Mouse (Mus musculus) CH12.LX (cell line): ENCODE data around the gene Capn2. TPM values are rescaled to one million over a fixed set of nuclear protein-coding genes. Genes with fewer than 3 reads are reported as not detected.

Experiments used
- DNase-seq: peaks from one replicate; pipeline ENCODE4 v3.0.0-alpha.2; 2013; ENCODE audit errors: extremely low read depth
- H3K27ac ChIP-seq: 2 replicates; pipeline ENCODE4 v1.5.1; 2012; ENCODE audit warnings: low read depth, mild to moderate bottlenecking, control low read depth, moderate library complexity; ENCODE audit not compliant: insufficient read depth
- H3K27me3 ChIP-seq: replicated peaks from 2 replicates; pipeline ENCODE3; 2012; ENCODE audit warnings: inconsistent platforms
- H3K36me3 ChIP-seq, 2 experiments: replicated peaks in 1 of 2; 2 replicates each; pipeline versions ENCODE3 to v1.6.1; 2012; ENCODE audit warnings: inconsistent platforms in 1 of 2, low read length in 1 of 2, mild to moderate bottlenecking in 1 of 2, mixed read lengths in 1 of 2, moderate library complexity in 1 of 2; ENCODE audit not compliant: control insufficient read depth in 1 of 2, insufficient read depth in 1 of 2
- H3K4me1 ChIP-seq, 2 experiments: 2 replicates each; pipeline ENCODE4 v1.6.1; 2012; ENCODE audit warnings: inconsistent platforms in 1 of 2, moderate library complexity in 1 of 2; ENCODE audit not compliant: insufficient read depth in 2 of 2, control insufficient read depth in 1 of 2
- H3K4me2 ChIP-seq: 2 replicates; pipeline ENCODE4 v1.6.1; 2012; ENCODE audit warnings: low read depth, mild to moderate bottlenecking, control low read depth; ENCODE audit not compliant: poor library complexity, insufficient read depth, severe bottlenecking
- H3K4me3 ChIP-seq, 3 experiments: fragments of 150-350 bp in 1 of 3; sonication (generic) in 1 of 3; replicated peaks in 1 of 3; 2 replicates each; pipeline versions ENCODE3 to v1.5.1; 2011 to 2012; ENCODE audit warnings: low read depth in 2 of 3, low read length in 2 of 3, mild to moderate bottlenecking in 2 of 3, moderate library complexity in 2 of 3, control low read depth in 1 of 3, improper control_type of control experiment in 1 of 3, inconsistent platforms in 1 of 3, mixed read lengths in 1 of 3; ENCODE audit not compliant: poor library complexity in 1 of 3
- H3K79me2 ChIP-seq: replicated peaks from 2 replicates; pipeline ENCODE4 v1.6.1; 2012; ENCODE audit warnings: mild to moderate bottlenecking, moderate library complexity; ENCODE audit not compliant: control insufficient read depth, poor library complexity, insufficient read depth, severe bottlenecking; ENCODE audit errors: extremely low read depth
- H3K9ac ChIP-seq: 2 replicates; pipeline ENCODE4 v1.6.1; 2012; ENCODE audit warnings: low read depth, mild to moderate bottlenecking, control low read depth, moderate library complexity; ENCODE audit not compliant: insufficient read depth
- H3K9me3 ChIP-seq: replicated peaks from 2 replicates; pipeline ENCODE3; 2012; ENCODE audit warnings: low read length, inconsistent platforms, mixed read lengths
- CHD1 ChIP-seq: IDR thresholded peaks from 2 replicates; pipeline ENCODE4 v1.6.1; 2012; ENCODE audit warnings: low read depth, low read length, improper control_type of control experiment, inconsistent platforms
- CTCF ChIP-seq, 2 experiments: IDR thresholded peaks in 1 of 2; conservative IDR thresholded peaks in 1 of 2; 2 replicates each; pipeline ENCODE4 v1.5.1; 2011 to 2012; ENCODE audit warnings: low read depth in 2 of 2, low read length in 2 of 2, improper control_type of control experiment in 1 of 2, inconsistent platforms in 1 of 2, mild to moderate bottlenecking in 1 of 2, moderate library complexity in 1 of 2
- GABPA ChIP-seq: IDR thresholded peaks from 2 replicates; pipeline ENCODE4 v1.6.1; 2012; ENCODE audit warnings: low read depth, low read length, improper control_type of control experiment, inconsistent platforms; ENCODE audit not compliant: insufficient replicate concordance
- HCFC1 ChIP-seq: IDR thresholded peaks from 2 replicates; pipeline ENCODE4 v1.6.1; 2012; ENCODE audit warnings: low read depth, mild to moderate bottlenecking, inconsistent platforms, low read length, improper control_type of control experiment
- JUN ChIP-seq: IDR thresholded peaks from 2 replicates; pipeline ENCODE4 v1.6.1; 2011; ENCODE audit warnings: low read depth, mild to moderate bottlenecking, low read length, improper control_type of control experiment, moderate library complexity; ENCODE audit not compliant: insufficient read depth
- JUND ChIP-seq: conservative IDR thresholded peaks from 2 replicates; pipeline ENCODE4 v1.6.1; 2011; ENCODE audit warnings: low read depth, low read length, improper control_type of control experiment
- KAT2A ChIP-seq: IDR thresholded peaks from 2 replicates; pipeline ENCODE4 v1.6.1; 2012; ENCODE audit warnings: low read length, improper control_type of control experiment, inconsistent platforms; ENCODE audit not compliant: insufficient replicate concordance
- MAFK ChIP-seq: IDR thresholded peaks from 2 replicates; pipeline ENCODE4 v1.6.1; 2011; ENCODE audit warnings: low read length, improper control_type of control experiment; ENCODE audit not compliant: insufficient replicate concordance
- MAX ChIP-seq: IDR thresholded peaks from 2 replicates; pipeline ENCODE4 v1.6.1; 2011; ENCODE audit warnings: low read length, improper control_type of control experiment
- MAZ ChIP-seq: IDR thresholded peaks from 2 replicates; pipeline ENCODE4 v1.6.1; 2012; ENCODE audit warnings: low read depth, mild to moderate bottlenecking, inconsistent platforms, low read length, improper control_type of control experiment, moderate library complexity
- MXI1 ChIP-seq: IDR thresholded peaks from 2 replicates; pipeline ENCODE4 v1.6.1; 2011; ENCODE audit warnings: mild to moderate bottlenecking, low read depth, low read length, improper control_type of control experiment
- NRF1 ChIP-seq: IDR thresholded peaks from 2 replicates; pipeline ENCODE4 v1.6.1; 2014; ENCODE audit warnings: low read depth, mild to moderate bottlenecking, inconsistent platforms, low read length, improper control_type of control experiment, moderate library complexity
- POLR2A ChIP-seq: IDR thresholded peaks from 2 replicates; pipeline ENCODE4 v1.6.1; 2011; ENCODE audit warnings: low read depth, mild to moderate bottlenecking, improper control_type of control experiment, low read length
- RAD21 ChIP-seq: IDR thresholded peaks from 2 replicates; pipeline ENCODE4 v1.6.1; 2011; ENCODE audit warnings: low read depth, mild to moderate bottlenecking, low read length, improper control_type of control experiment, moderate library complexity
- SIN3A ChIP-seq: IDR thresholded peaks from 2 replicates; pipeline ENCODE4 v1.6.1; 2012; ENCODE audit warnings: low read length, improper control_type of control experiment, inconsistent platforms
- TCF12 ChIP-seq: IDR thresholded peaks from 2 replicates; pipeline ENCODE4 v1.6.1; 2014; ENCODE audit warnings: low read depth, mild to moderate bottlenecking, inconsistent platforms, low read length, improper control_type of control experiment
- USF1 ChIP-seq: IDR thresholded peaks from 2 replicates; pipeline ENCODE4 v1.6.1; 2014; ENCODE audit warnings: low read depth, mild to moderate bottlenecking, inconsistent platforms, low read length, improper control_type of control experiment
- USF2 ChIP-seq: conservative IDR thresholded peaks from 2 replicates; pipeline ENCODE4 v1.6.1; 2011; ENCODE audit warnings: low read depth, low read length, improper control_type of control experiment
- ZKSCAN1 ChIP-seq: IDR thresholded peaks from 2 replicates; pipeline ENCODE4 v1.6.1; 2012; ENCODE audit warnings: low read depth, inconsistent platforms, low read length, improper control_type of control experiment, borderline replicate concordance
- ZMIZ1 ChIP-seq: IDR thresholded peaks from 2 replicates; pipeline ENCODE4 v1.6.1; 2012; ENCODE audit warnings: low read depth, mild to moderate bottlenecking, inconsistent platforms, low read length, improper control_type of control experiment
- ZNF384 ChIP-seq: IDR thresholded peaks from 2 replicates; pipeline ENCODE4 v1.6.1; 2012; ENCODE audit warnings: low read depth, low read length, improper control_type of control experiment, inconsistent platforms
- dilution Hi-C: fragments of 300-500 bp; cut with MboI; formaldehyde crosslinking; loops from 2 replicates; pipeline ENCODE4 v1.14.3; 2020; ENCODE audit warnings: low sequenced_read_pairs; ENCODE audit not compliant: extremely low pct_unique_long_range_greater_than_20kb, extremely low pct_ligation_motif_present
- in situ Hi-C: fragments of 300-500 bp; cut with MboI; formaldehyde crosslinking; loops from 3 replicates; pipeline ENCODE4 v1.14.3; 2019; ENCODE audit warnings: low sequenced_read_pairs, low pct_ligation_motif_present, low pct_unique_long_range_greater_than_20kb, mixed read lengths
- polyA plus RNA-seq: library from polyadenylated mRNA; unstranded; fragments of >175 nt; gene quantifications from 2 replicates; pipeline ENCODE4 v1.2.1, GENCODE M21; 2012; ENCODE audit warnings: low read depth; ENCODE audit not compliant: insufficient read length
- total RNA-seq, 2 experiments: library from RNA; depleted of rRNA; stranded (reverse); fragments of 300-350 nt in 1 of 2; fragments of >200 nt in 1 of 2; gene quantifications; 2 replicates each; pipeline ENCODE4 v1.2.3; 2012 to 2014

The Capn2 gene
- total and polyA plus RNA-seq, 3 experiments: 10.9 to 28.1 (median 15.0) TPM

GRCm38 (mm10) chr1:182520091-182520937, 2.9 kb upstream of the Capn2 start (continued):
- TF ChIP-seq MAX (no peak), MAFK (no peak), POLR2A (peak; percentile 75), GABPA (no peak), RAD21 (no peak), TCF12 (no peak), MXI1 (peak; percentile 8; the same call in 1 of the 2 replicates), USF2 (0 out of 2 replicates have a peak, but pooled peaks have one; percentile 22), ZNF384 (no peak), HCFC1 (peak; percentile 51; the same call in 1 of the 2 replicates), CTCF (conservative IDR thresholded peaks at IDR 0.05 in 1 of 2, IDR thresholded peaks at IDR 0.05 in 1 of 2; ENCODE audit: low read depth in 2 of 2, low read length in 2 of 2) (no peak), ZMIZ1 (0 out of 2 replicates have a peak, but pooled peaks have one; percentile 42)

GRCm38 (mm10) chr1:182519341-182519740, 1.9 kb upstream of the Capn2 start:
- Histone ChIP-seq H3K4me3 (no peak overlapping the region), H3K27me3 (peaks cover 2% of the 10 kb centered on the region), H3K9ac (peak overlapping the region; percentile 64), H3K36me3 (peaks cover 0 to 2% of the 10 kb centered on the region in 2 experiments), H3K9me3 (no peaks in the 10 kb centered on the region), H3K4me2 (peak overlapping the region; percentile 69), H3K4me1 (peaks cover 4 to 41% of the 10 kb centered on the region in 2 experiments), H3K79me2 (no peaks in the 10 kb centered on the region; the same call in 1 of the 2 replicates), H3K27ac (no peak overlapping the region; the same call in 1 of the 2 replicates)
- no peak for DNase-seq
- in situ Hi-C loops: loop anchor here (25.0 kb wide), 1 partner anchor 632 kb away; no protein-coding TSS in a partner anchor
- no peak for TF ChIP-seq MAX
- TF ChIP-seq MAZ: no peak
- no peak for TF ChIP-seq USF1
- TF ChIP-seq ZKSCAN1: no peak
- no peak for TF ChIP-seq NRF1
- no peak for TF ChIP-seq TCF12
- dilution Hi-C loops: no loop called here

GRCm38 (mm10) chr1:182518811-182519210, 1.4 kb upstream of the Capn2 start:
- Histone ChIP-seq H3K4me1 (peaks cover 4 to 42% of the 10 kb centered on the region in 2 experiments), H3K79me2 (no peaks in the 10 kb centered on the region; the same call in 1 of the 2 replicates), H3K4me2 (no peak overlapping the region), H3K27me3 (peaks cover 2% of the 10 kb centered on the region), H3K4me3 (no peak overlapping the region), H3K9ac (no peak overlapping the region), H3K27ac (no peak overlapping the region), H3K36me3 (peaks cover 0 to 2% of the 10 kb centered on the region in 2 experiments), H3K9me3 (no peaks in the 10 kb centered on the region)
- DNase-seq: no peak
- TF ChIP-seq MAX (no peak), KAT2A (no peak), JUN (no peak), CHD1 (no peak), USF2 (no peak), JUND (no peak), POLR2A (no peak), ZNF384 (no peak), SIN3A (no peak), ZKSCAN1 (no peak)
- dilution Hi-C loops (no loop called here), in situ Hi-C loops (loop anchor here (25.0 kb wide), 1 partner anchor 632 kb away; no protein-coding TSS in a partner anchor)
